Mouse (Mus musculus): ENCODE results near the gene Hoxd4.

Hoxd4 gene

GRCm38 (mm10) chr2:74705467-74706089 lies 6.2 kb upstream of the Hoxd4 start:
- DNase-seq (ENCODE audit: low spot score in 2 of 2), result no peak

- DNase-seq (ENCODE audit: low spot score in 2 of 2), result no peak
These were observed 5.3 kb upstream of the Hoxd4 start for GRCm38 (mm10) chr2:74706393-74706960.

- DNase-seq (ENCODE audit: low spot score in 2 of 2), result no peak
These were observed 4.1 kb upstream of the Hoxd4 start for GRCm38 (mm10) chr2:74707599-74707998.

- no peak for DNase-seq (ENCODE audit: low spot score in 2 of 2)
These were observed 3.1 kb upstream of the Hoxd4 start for GRCm38 (mm10) chr2:74708676-74709075.

GRCm38 (mm10) chr2:74709465-74710419 lies 2.0 kb upstream of the Hoxd4 start:
- DNase-seq (ENCODE audit: low spot score in 2 of 2), result no peak

GRCm38 (mm10) chr2:74710929-74711543 lies 693 bp upstream of the Hoxd4 start:
- no peak for DNase-seq (ENCODE audit: low spot score in 2 of 2)

GRCm38 (mm10) chr2:74713239-74714150 lies 1.8 kb downstream of the Hoxd4 start:
- no peak for DNase-seq (ENCODE audit: low spot score in 2 of 2)

- no peak for DNase-seq (ENCODE audit: low spot score in 2 of 2)
These were observed 2.5 kb downstream of the Hoxd4 start for GRCm38 (mm10) chr2:74714156-74714789.

GRCm38 (mm10) chr2:74714881-74715280 lies 3.2 kb downstream of the Hoxd4 start:
- no peak for DNase-seq (ENCODE audit: low spot score in 2 of 2)

GRCm38 (mm10) chr2:74715504-74716241 lies 3.9 kb downstream of the Hoxd4 start:
- peak; percentile 66 to 74 for DNase-seq (ENCODE audit: low spot score in 2 of 2)

GRCm38 (mm10) chr2:74720384-74720783 lies 8.7 kb downstream of the Hoxd4 start:
- DNase-seq (ENCODE audit: low spot score in 2 of 2), result no peak

- no peak for DNase-seq (ENCODE audit: low spot score in 2 of 2)
These were observed 9.3 kb downstream of the Hoxd4 start for GRCm38 (mm10) chr2:74720955-74721491.

- no peak for DNase-seq (ENCODE audit: low spot score in 2 of 2)
These were observed 10.2 kb downstream of the Hoxd4 start for GRCm38 (mm10) chr2:74721882-74722281.

GRCm38 (mm10) chr2:74722949-74723348 lies 11.2 kb downstream of the Hoxd4 start:
- DNase-seq (ENCODE audit: low spot score in 2 of 2), result no peak

GRCm38 (mm10) chr2:74724244-74725015 lies 12.7 kb downstream of the Hoxd4 start:
- DNase-seq (ENCODE audit: low spot score in 2 of 2), result no peak

- no peak for DNase-seq (ENCODE audit: low spot score in 2 of 2)
These were observed 13.4 kb downstream of the Hoxd4 start for GRCm38 (mm10) chr2:74725171-74725570.

- DNase-seq (ENCODE audit: low spot score in 2 of 2), result no peak
These were observed 14.8 kb downstream of the Hoxd4 start, which contains the start of gene Gm28230 for GRCm38 (mm10) chr2:74726551-74726950. Gene Gm28230, plus strand, starts transcription at chr2:74726728.

GRCm38 (mm10) chr2:74726973-74727639 lies 15.4 kb downstream of the Hoxd4 start:
- DNase-seq (ENCODE audit: low spot score in 2 of 2), result no peak

All from heart, adult 9 months (tissue).